Mouse (Mus musculus) left cerebral cortex, adult 8-10 months (tissue): ENCODE measurements at regions not wholly inside any gene's neighbourhood (a gene's known extent, or its start where the extent isn't known, plus 50 kb on each side); places are given as distances from the start of the nearest gene placed in this dataset.
A peak's percentile ranks its signal among the peaks of the same experiment; 100 is the strongest.
"Not testable (repeated sequence)": the region's sequence is repeated elsewhere in the genome, so short reads cannot be mapped to it uniquely, and the experiment has no call there.

ENCODE experiments used
- DNase-seq, 2 experiments: peaks; one replicate each; pipeline ENCODE4 v3.0.0; 2022; ENCODE audit warnings: low spot score in 2 of 2

DNA sequence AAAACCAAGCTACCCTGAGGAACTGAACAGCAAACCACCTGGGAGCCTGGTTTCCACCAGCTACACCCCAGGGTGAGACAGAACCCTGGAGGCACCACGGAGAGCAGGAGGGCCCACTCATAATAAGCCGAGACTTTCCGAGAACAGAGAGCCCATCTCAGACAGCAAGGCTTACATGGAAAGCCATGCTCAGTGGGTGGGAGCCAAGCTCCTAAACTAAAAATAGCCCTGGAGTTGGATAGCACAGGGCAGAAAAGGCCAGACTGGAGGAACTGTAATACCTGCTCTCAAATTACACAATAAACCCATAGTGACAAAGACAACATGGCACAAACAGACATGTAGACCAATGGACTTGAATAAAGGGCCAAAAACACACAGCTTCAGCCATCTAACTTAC lies 69.9 kb downstream of the Fbxo4 start:
- no peak for DNase-seq

GRCm38 (mm10) chr15:3908721-3909120 lies 70.7 kb downstream of the Fbxo4 start:
- no peak for DNase-seq

- no peak for DNase-seq
Observed at GRCm38 (mm10) chr15:3905548-3905947, 73.8 kb downstream of the Fbxo4 start.

GRCm38 (mm10) chr15:3878429-3878828 lies 100.9 kb downstream of the Fbxo4 start:
- DNase-seq, result no peak

DNA sequence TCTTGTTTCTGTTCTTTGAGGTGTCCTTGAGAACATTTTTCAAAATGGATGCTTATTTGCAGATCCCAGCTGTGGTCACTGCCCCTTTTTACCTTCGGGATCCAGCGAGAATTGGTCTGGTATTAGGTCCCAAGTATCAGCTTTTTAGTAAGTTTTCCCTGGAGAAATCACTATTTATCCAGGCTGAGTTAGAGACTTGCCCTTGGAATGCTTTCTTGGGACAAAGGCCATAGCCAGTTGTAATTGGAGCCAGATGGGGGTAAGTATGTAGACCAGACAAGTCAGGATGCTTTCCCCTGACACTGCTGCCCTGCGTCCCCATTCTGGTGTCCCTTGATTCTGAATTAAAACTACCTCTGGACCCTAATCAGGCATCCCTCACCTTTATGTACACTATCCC lies 101.9 kb downstream of the Fbxo4 start:
- DNase-seq, result no peak

DNA sequence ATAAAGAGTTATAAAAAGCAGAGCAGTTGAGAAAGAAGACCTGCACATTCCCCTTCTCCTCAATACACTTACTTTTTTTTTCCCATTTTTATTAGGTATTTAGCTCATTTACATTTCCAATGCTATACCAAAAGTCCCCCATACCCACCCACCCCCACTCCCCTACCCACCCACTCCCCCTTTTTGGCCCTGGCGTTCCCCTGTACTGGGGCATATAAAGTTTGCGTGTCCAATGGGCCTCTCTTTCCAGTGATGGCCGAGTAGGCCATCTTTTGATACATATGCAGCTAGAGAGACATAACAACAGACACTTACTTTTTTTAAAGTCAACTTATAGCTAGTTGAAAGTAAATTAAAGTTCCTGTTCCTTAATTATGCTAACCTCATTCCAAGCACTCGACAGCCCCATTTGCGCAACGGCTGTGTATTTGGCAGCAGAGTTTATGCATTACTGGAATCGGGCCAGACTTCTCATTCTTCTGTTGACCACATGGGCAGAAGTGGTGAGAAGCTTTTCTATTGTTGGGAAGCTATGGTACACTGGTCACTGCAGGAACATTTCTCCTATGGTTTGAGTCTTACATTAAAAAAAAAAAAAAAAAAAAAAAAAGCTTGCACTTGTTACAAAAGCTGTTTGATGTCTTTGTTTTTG lies 104.0 kb downstream of the Fbxo4 start:
- not testable (repeated sequence) for DNase-seq

DNA sequence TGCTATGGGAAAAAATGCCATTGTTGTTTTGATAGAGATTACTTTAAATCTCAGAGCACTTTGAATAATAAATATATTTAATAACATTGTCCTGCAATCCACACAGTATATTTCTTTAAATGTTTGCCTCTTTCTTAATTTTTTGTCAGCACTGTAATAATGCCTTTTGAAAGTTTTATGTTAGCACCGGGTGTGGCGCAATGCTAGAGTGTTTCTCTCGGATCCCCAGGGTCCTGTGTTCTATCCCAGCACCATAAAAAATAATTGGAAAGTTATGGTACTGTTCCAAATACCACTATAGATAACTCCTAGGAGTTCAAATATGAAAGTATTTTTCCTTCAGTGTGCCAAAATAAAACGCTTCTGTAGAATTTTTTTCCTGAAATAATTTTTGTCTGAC lies 147.6 kb downstream of the Fbxo4 start:
- no peak for DNase-seq

DNA sequence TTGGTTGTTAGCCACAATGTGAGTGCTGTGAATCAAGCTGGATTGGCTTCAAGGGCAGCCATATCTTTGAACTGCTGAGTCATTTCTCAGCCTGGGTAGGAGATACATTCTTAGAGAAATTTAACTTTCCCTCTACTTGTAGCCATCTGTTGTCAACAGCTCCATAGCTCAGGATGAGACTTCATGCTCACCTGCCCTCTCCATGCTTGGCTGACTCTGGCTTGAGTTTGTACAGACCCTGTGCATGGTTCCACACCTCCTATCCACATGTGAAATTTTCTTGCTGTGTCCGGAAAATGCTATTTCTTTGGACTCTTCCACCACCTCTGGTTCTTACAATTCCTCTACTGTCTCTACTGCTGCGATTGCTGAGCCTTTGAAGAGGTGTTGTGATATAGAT lies 173.9 kb downstream of the Fbxo4 start:
- DNase-seq, result no peak

DNA sequence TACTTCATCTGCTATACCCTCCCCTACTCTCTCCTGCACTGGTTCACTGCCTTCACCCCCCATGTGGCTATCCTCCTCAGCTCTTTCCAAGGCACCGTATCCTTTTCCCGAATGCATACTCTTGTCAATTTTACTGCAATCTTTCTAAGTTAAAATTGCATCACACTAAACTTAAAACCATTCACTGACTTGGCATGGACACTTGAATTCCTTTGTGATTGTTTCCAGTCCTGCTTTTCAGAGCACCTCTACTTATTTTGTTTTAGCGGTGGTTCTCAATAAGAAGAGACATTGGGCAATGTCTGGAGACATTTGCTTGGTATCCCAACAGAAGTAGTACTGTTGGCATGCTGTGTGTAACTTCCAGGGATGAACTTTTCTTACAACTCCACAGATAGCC lies 192.6 kb upstream of the Ghr start:
- DNase-seq, result no peak

DNA sequence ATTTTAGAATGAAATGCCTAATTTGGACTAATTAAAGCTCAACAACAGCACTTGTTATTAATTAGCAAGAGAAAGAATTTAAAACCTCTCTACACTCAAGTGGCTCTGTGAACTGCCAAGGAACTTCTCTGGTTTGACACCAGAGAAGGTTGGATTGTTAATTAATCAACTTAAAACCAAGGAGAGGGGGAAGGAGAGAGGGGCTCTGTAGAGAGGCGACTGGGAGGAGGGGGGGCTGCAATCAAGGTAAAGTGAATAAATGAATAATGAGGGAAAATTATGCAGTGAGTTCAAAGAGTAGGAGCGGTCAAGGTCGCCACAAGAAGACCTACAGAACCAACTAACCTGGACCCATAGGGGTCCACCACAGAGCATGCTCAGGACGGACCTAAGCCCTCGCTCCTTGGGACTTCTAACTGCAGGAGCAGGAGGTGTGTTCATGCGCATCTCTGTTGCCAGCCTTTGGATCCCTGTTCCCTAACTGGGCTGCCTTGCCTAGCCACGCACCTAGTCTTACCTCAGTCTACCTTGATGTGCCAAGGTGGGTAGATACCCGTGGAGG lies 189.0 kb upstream of the Ghr start:
- DNase-seq, result no peak

- DNase-seq, result no peak
Observed at GRCm38 (mm10) chr15:3770312-3770711, 187.0 kb upstream of the Ghr start.

GRCm38 (mm10) chr15:3764726-3765125 lies 181.4 kb upstream of the Ghr start:
- DNase-seq, result no peak

DNA sequence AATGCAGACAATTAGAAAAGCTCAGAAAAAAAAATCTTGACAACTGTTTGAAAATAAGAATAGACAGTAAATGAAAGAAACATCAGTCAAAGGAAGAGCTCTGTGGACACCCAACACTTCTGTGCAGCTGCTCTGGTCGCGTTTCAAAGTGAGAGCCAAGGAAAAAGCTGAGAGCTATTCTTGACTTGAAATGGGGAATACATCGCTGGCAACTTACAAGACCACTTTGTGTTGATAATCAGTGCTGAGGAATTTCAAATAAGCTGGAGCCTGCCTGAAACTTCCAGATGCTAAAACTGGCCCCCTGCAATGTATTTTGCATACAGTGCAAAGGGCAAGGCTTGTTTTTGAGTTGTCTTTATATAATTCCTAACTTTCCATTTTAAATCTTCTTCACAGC lies 177.1 kb upstream of the Ghr start:
- DNase-seq, result no peak

DNA sequence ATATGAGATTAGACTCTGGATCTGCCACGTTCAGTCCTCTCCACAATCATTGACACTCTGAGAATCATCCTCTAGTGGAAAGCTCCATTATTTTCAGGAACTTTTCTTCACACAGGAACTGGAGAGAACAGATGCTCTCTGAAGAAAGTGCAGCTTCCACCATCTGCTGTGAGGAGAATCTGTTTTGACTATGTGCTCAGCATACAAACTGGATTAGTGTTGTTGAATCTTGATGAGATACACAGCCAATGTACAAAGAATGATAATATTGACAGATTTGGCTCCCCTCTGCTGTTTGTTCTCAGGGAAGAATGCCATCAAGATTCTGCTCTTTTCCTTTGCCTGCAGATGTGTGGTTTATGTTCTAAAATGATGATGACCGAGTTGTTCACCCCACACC lies 172.3 kb upstream of the Ghr start:
- peak in 1 of 2 experiments; percentile 33 for DNase-seq

- DNase-seq, result not testable (repeated sequence)
Observed at GRCm38 (mm10) chr15:3748072-3748471, 164.8 kb upstream of the Ghr start.

- no peak for DNase-seq
Observed at GRCm38 (mm10) chr15:3743168-3743814, 160.0 kb upstream of the Ghr start.

DNA sequence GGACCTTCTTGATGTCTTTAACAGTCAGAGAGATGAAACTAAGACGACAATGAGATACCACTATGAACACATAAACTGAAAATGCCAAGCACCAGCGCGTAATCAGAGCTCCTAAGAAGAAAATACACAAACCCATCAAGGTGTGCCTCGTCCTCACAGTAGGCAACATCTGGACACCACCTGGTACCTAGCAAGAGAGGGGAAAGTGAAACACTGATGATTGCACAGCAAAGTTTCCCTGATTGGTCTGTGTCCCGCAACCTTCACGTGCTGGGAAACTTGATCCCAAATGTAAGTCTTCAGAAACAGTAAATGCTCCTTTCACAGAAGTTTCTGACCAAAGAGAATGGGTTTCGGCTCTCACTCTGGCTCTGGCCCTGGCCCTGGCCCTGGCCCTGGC lies 158.9 kb upstream of the Ghr start:
- DNase-seq, result no peak

GRCm38 (mm10) chr15:3725214-3725613 lies 141.9 kb upstream of the Ghr start:
- no peak for DNase-seq

DNA sequence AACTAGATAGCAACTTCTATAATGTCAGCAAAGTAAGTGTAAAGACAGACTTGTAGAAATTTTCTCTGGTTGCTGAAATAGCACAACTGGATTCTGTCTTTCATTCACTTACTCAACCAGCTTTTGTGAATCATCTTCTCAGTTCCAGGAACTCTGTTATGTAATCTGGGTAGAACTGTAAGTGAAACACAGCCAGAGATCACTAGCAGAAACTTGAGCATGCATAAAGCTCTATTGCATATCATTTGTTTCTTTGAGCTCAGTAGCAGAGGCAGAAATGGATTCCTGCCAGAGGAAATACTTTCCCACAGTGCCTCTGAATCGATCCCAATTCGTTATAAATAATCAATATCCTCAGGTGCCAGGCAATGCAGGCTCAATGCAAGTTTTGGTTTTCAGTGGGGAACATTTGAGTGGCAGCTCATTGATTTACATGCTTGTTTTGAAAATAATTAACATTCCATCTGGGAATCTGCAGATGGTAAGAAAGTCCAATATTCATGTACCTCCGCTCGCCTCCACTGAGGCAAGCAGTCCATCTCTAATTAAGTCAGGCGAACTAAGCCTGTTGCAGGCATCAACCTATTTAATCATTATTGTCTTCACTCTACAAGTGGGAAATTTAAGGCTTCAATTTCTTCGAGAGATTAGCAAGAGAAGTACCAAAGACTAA lies 137.5 kb upstream of the Ghr start:
- DNase-seq, result no peak

GRCm38 (mm10) chr15:3711764-3712163 lies 128.5 kb upstream of the Ghr start:
- DNase-seq, result no peak

- no peak for DNase-seq
Observed at GRCm38 (mm10) chr15:3707089-3708078, 124.1 kb upstream of the Ghr start.
